Mouse (Mus musculus) hindbrain, embryonic 13.5 days (tissue): Measurements from ENCODE around the gene Irak1. TPM values are rescaled to one million over a fixed set of nuclear protein-coding genes. Genes with fewer than 3 reads are reported as not detected.

ENCODE experiments used
- microRNA counts: library from miRNA; unstranded; fragments of <30 nt; microRNA quantifications from one replicate; lab custom pipeline; 2016
- microRNA-seq: library from miRNA; unstranded; fragments of <30 nt; microRNA quantifications from one replicate; pipeline ENCODE4, GENCODE M21; 2016
- polyA plus RNA-seq: library from polyadenylated mRNA; unstranded; fragments of >200 nt; fragmentation: Nextera tagmentation; extraction: Ambion mirVana; gene quantifications from 2 replicates; pipeline ENCODE4 v1.2.1, GENCODE M21; 2015

The Irak1 gene
- polyA plus RNA-seq, 1 experiment from 2014 or later = 38.5 TPM

MicroRNAs within 50 kb of the gene (microRNA counts, 519-probe panel; counts per million panel counts)
- 51.3 counts per million for microRNA mmu-miR-718 (lab: Ali Mortazavi, UCI)

Small RNAs within 50 kb of the gene (microRNA-seq; reads per million reads assigned to microRNA genes)
- gene Mir5132 (0.70 reads per million), gene Mir718 (not detected)

Other genes starting within 250 kb of the Irak1 start
- 1.7 and 2.2 TPM in 2 replicates for gene Srpk3, start 249.5 kb downstream of the Irak1 start, polyA plus RNA-seq
- gene Idh3g, start 237.0 kb downstream of the Irak1 start, polyA plus RNA-seq = 223 and 228 TPM in 2 replicates
- 147 and 149 TPM in 2 replicates for gene Ssr4, start 236.9 kb downstream of the Irak1 start, polyA plus RNA-seq
- 3.7 and 4.1 TPM in 2 replicates for gene Pdzd4, start 198.9 kb downstream of the Irak1 start, polyA plus RNA-seq
- 0.09 and 0.17 TPM in 2 replicates for gene Avpr2, start 131.8 kb downstream of the Irak1 start, polyA plus RNA-seq
- 77.3 and 84.1 TPM in 2 replicates for gene L1cam, start 127.8 kb downstream of the Irak1 start, polyA plus RNA-seq
- gene Arhgap4, start 102.0 kb downstream of the Irak1 start, polyA plus RNA-seq = 3.4 and 3.8 TPM in 2 replicates
- 105 and 107 TPM in 2 replicates for gene Naa10, start 102.0 kb downstream of the Irak1 start, polyA plus RNA-seq
- 12.7 and 14.8 TPM in 2 replicates for gene Renbp, start 93.1 kb downstream of the Irak1 start, polyA plus RNA-seq
- gene Hcfc1, start 57.6 kb downstream of the Irak1 start, polyA plus RNA-seq = 50.8 and 52.1 TPM in 2 replicates
- not detected in 2 replicates for gene Opn1mw, start 103.5 kb upstream of the Irak1 start, polyA plus RNA-seq
- gene Mecp2, start 111.4 kb upstream of the Irak1 start, polyA plus RNA-seq = 14.0 and 14.7 TPM in 2 replicates
- not detected in 2 replicates for gene Tex28, start 143.9 kb upstream of the Irak1 start, polyA plus RNA-seq
- gene Tktl1, start 153.3 kb upstream of the Irak1 start, polyA plus RNA-seq = 0.13 and 0.14 TPM in 2 replicates
- gene Flna, start 225.9 kb upstream of the Irak1 start, polyA plus RNA-seq = 88.8 and 111 TPM in 2 replicates
- 16.9 and 18.3 TPM in 2 replicates for gene Emd, start 230.8 kb upstream of the Irak1 start, polyA plus RNA-seq
- gene Rpl10, start 246.9 kb upstream of the Irak1 start, polyA plus RNA-seq = 532 and 538 TPM in 2 replicates